Mouse (Mus musculus) right cerebral cortex, postnatal 4 days (tissue): ENCODE measurements around the gene Mfn1.
A peak's percentile ranks its signal among the peaks of the same experiment; 100 is the strongest.

Source experiments
- DNase-seq: peaks from one replicate; pipeline ENCODE4 v3.0.0-alpha.2; 2022

The Mfn1 gene

DNA sequence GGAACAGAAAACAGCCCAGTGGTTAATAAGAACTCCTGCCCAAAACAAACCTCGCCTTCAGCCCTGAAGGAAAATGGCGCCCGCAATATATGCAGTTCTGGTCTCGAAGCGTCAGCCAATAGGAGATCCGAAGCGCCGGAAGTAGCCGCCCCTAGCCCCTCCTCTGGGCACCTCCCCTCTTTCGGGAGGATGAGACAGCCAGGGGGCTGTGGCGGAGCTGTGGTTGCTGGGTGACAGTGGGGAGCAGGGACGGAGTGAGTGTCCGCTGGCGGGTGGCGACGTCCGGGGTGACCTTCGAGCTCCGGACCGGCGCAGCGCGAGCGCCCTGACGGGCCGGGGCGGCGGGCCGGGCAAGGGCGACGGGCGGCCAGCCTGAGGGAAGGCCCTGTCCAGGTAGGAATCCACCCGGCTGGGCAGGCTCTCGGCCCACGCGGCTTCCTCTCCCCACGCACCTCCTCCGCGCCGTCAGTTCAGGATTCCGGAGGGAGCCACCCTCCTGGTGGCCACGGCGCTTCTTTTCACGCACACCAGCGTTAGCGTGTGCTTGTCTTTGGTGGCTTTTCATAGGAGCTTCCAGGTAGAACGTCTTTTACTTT lies at the start of gene Mfn1:
Mfn1 (plus strand) TSS at position 163 of the 596 bp plus-strand sequence.
- DNase-seq: peak; percentile 83

DNA sequence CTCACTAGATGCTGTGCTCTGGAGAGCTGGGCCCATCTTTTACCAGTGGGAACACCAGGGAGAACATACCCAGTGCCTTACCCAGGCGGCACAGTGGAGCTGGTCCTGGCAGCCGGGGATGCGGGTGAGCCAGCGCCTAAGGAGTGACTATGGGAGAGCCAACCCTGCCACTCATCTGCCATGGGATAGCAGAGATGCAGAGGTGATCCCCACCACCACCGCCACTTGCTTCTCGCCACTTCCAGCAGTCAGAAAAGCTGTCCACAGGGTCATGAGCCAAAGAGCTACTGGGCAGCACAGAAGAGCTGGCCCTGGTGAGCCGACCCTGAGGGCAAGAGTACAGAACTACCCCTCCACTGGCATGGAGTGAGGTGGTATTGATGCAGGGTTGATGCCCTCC lies 49.3 kb upstream of the Mfn1 start:
- no peak for DNase-seq

DNA sequence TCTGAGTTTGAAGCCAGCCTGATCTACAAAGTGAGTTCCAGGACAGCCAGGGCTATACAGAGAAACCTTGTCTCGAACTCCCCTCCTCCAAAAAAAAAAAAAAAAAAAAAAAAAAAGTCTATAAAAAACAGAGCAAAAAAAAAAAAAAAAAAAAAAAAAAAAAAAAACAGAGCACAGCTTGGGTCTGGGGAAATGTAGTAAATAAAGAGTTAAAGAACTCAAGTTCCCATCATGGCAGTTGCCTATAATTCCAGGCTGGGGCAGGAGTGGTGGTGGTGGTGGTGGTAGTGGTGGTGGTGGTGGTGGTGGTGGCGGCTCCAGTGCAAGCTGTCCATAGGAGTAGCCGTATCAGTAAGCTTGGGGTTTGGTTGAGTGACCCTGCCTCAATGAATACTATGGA lies 46.2 kb upstream of the Mfn1 start:
- no peak for DNase-seq

DNA sequence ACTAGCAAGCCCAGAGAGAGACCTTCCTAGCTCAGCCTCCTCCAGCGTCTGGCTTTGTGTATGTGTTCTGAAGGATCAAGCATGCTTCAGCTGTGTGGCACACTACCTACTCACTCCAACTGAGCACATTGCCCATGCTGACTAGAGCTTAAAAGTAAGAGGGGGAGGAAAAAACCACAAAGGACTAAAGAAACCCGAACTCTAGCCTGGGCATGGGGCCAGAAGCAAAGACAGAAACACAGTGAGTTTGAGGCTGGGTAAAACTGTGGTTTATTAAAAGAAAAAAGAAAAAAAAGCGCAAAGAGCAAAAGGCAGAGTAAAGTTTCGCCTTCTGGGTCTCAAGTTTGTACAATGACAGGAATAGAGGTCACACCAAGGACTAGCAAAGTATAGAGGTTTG lies 42.7 kb upstream of the Mfn1 start:
- no peak for DNase-seq

DNA sequence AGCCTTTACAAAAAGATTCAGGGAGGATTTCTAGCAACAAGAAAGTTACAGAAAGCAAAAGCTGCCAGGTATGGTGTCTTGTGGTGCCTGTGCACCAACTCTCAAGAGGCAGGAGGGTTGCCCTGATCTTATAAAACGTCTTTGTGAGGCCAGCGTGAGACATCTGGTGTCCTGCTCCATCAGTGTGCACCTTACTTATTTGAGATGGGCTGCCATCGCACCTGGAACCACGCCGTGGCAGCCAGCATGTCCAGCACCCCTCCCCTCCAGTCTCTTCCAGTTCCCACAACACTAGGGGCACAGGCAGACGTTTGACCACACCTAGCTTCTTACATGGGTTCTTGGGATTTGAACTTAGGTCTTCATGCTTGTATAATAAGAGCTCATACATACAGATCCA lies 41.1 kb upstream of the Mfn1 start:
- DNase-seq: no peak

DNA sequence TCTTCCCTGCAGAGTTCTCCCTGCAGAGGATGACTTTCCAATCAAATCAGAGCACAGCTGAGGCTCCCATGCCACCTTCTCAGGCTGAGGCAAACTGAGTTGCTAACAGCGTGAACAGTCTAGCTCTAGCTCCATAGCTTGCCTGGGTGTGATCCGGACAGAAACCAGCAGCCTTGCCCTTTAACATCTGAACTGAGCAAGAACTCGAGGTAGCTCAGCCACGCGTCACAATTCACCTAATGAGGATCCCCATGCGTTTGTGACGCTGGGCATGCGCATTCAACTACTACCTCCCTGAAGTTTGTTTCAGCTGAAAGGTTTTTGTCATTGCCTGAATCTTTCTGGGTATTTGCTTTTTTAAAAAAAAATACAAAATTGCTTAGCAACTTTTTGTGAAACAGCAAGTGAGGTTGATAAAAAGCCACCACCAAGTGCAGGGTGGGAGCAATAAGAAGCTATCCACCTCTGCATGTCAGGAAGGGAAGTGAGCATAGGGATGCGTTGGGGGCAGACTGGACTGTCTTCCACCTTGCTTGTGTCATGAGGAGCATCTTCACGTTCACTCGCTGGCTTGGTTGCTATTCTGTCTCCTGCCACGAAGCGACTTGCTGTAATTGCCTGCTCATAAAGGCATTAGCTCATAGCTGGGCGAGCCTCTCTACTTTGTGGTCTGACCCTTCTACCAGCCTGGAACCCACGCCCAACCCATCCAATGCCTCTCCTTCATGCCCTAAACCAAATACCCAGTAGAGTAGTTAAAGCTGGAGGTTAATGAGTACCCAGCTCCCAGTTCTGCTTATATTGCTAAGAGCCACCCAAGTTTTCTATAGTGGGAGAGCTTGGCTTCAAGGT lies 39.0 kb upstream of the Mfn1 start:
- no peak for DNase-seq

DNA sequence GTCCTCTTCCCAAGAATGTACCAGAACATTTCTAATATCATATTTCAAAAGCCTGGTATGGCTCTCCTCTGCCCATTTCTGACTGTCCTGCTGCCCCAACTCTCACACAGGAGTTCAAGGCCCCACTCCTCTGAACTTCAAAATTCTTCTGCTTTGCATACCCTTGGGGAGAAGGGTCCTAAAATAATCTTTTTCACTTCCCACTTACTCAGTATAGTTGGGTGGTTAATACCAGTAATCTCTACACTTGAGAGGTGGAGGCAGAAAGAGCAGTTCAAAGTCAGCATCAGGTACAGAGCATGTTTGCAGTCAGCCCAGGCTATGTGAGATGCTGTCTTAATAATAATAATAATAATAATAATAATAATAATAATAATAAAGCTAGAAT lies 38.3 kb upstream of the Mfn1 start:
- DNase-seq: no peak

DNA sequence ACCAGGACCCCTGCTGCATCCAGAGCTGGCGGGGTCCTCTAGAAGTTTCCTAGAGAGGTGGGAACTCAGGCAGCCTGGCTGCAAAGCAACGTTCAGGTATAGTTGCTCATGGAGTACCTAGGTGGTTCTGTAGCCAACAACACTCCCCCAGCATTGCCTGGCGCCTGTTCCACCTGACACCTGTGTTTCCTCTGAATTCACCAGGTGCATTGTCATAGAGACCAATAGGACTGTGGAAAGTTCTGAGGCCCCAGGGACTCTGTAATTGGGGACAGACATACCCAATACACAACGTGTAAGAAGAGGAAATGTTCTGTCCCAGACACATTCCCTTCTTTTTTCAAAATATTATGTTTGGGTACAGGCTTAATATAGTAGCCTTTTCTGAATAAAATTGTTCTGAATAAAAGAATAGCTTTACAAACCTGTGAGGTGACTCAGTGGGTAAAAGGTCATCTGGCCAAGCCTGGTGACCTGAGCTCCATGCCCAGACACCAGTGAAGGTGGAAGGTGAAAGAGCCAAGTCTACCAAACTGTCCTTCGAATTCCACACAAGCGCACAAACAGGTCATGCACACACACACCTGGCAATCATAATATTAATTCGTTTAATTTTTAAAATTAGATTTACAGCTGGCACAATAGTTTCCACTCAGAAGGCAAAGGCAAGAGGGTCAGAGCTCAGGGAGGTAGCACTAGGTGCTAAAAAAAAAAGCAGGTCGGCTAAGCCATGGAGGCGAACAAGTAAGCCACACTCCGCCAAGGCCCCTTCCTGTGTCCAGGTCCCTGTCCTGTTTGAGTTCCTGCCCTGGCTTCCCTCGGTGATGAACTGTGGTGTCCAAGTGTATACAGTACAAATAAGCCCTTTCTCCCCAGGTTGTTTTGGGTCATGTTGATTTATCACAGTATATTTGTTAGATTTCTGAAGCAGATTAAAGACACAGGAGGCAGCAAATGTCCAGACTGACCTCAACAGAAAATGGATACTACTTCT lies 36.9 kb upstream of the Mfn1 start, which contains the start of gene Kcnmb3:
Kcnmb3 (minus strand) TSS at position 135 of the 994 bp plus-strand sequence.
- no peak for DNase-seq

DNA sequence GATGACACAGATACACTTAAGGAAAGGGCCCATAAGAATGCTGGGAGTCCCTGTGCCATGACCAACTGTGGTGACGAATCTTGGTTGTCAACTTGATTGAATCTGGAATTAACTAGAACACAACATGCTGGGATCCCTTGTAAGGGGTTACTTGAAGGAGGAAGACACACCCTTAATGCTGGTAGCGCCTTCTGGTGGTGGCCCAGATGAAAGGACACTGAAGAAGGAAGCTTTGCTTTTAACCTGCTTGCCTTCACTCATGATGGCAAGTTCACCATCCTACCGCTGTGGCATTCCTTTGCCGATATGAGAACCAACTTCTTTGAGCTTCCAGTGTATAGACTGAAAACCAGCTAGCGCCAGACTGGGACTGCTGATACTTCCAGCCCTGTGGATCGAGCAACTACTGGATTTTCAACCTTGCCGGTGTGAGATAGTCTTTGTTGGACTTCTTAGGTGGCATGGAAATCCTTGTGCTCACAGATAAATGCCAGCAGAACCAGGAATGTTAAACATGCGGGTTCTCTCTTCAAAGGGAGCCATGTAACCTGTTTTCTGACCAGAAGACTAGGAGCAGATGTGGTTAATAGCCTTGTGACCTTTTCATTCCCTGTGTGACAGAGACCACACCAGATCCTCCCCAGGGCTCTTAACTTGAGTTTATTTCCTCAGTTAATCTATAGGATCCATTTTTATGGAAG lies 34.7 kb upstream of the Mfn1 start:
- no peak for DNase-seq

DNA sequence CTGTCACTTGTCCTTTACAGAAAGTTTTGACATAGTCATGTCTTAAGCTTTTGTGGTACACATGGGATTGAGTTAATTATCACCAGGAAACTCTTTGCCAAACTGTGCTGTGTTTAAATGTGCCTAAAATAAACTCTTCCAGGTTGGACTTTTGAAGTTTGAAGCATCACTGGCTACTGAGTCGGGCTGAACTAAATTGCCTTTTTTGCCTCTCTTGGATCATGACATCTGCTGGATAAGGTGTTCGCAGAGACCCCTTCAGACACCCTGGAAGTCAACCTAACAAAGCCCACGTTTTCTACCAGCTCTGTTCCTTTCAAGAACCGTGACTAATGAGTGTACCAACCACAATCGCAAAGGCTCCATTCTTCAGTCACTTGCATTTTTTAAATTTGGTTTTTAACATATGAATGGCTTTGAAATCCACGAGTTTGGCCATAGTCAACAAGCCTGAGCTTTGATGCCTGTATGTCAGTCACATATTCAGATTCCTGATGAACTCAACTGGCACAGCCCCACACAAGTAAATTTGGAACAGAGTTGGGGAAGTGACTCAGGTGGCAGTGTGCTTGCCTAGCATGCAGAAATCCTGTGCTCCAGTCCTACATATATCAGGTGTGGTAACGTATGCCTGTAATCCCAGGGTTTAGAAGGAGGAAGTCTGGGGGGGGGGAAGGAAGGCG lies 34.0 kb upstream of the Mfn1 start:
- no peak for DNase-seq

DNA sequence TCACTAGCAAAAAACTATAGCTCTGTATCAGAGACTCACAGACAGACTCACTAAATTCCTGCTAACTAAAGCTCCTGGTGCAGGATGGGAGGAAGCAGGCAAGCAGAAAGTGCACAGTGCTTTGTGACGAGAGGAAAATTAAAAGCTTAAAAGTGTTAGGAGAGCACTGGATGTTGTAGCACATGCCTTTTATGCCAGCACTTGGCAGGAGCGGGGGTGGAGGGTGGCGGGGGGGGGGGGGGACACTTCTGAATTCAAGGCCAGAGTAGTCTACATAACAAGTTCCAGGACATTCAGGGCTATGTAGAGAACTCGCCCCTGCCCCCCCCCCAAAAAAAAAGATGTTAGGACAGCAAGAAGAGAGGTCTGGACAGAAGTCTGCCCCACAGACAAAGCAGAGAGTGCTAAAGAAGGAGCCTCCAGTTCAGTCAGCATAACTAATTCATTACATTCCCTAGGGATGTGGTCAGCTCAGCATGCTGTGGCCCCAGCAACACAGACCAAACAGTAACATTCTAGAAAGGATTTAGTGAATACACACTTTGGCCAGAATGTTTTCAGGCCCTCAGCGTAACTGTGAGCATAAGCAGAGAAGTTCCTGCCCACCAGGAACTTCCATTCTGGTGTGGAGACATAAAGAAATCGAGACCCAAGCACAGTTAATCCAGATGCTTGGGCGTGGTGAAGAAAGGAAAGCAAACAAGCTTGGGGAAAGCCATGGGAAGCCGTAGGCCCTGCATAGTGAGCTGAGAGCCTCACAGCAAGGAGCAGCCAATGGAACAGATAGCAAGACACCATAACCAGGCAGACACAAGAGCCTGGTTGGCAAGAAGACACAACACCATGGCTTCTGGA lies 33.2 kb upstream of the Mfn1 start:
- DNase-seq: no peak

DNA sequence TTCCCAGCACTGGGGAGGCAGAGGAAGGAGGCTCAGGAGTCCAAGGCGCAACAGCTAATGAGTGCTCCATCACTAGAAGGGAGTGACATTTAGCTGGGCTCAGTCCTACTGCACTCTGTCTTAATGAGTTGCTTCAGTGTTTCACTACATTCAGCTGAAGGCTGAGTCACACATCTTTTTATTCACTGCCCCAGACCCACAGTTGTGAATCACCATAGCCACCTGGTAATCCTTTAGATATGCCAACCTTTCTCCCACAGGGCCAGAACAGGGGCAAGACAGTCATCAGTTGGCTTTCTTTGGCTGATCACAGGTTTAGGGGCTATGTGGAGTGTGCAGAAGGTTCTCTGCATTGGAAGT lies 32.6 kb upstream of the Mfn1 start:
- DNase-seq: no peak

DNA sequence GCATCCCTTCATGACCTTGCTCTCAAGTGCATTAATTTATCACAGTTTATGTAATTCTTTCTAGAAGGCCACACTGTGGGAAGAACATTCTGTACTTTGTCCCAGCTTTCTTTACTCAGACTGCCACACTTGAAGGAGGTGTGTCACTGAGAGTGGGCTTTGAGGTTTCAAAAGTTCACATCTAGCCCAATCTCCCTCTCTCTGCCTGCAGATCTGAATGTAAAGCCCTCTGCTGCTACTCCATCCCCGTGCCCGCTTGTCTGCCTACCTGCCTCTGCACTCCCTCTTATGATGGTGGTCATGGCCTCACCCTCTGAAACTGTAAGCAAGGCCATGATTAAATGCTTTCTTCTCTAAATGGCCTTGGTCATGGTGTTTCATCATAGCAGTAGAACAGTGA lies 28.9 kb upstream of the Mfn1 start:
- DNase-seq: no peak

DNA sequence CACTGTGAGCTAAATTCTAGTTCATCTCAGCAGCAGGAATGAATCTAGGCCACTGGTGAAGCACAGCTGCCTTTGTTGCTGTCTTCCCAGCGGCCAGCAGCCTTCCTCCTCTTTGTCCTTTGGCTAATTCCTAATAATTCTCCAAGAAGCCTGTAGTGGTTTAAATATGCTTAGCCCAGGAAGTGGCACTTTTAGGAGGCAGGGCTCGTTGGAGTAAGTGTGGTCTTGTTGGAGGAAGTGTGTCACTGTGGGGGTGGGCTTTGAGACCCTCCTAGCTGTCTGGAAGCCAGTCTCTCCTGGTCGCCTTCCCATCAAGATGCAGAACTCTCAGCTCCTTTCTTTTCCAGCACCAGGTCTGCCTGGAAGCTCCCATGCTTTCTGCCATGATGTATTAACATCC lies 23.4 kb upstream of the Mfn1 start:
- no peak for DNase-seq

DNA sequence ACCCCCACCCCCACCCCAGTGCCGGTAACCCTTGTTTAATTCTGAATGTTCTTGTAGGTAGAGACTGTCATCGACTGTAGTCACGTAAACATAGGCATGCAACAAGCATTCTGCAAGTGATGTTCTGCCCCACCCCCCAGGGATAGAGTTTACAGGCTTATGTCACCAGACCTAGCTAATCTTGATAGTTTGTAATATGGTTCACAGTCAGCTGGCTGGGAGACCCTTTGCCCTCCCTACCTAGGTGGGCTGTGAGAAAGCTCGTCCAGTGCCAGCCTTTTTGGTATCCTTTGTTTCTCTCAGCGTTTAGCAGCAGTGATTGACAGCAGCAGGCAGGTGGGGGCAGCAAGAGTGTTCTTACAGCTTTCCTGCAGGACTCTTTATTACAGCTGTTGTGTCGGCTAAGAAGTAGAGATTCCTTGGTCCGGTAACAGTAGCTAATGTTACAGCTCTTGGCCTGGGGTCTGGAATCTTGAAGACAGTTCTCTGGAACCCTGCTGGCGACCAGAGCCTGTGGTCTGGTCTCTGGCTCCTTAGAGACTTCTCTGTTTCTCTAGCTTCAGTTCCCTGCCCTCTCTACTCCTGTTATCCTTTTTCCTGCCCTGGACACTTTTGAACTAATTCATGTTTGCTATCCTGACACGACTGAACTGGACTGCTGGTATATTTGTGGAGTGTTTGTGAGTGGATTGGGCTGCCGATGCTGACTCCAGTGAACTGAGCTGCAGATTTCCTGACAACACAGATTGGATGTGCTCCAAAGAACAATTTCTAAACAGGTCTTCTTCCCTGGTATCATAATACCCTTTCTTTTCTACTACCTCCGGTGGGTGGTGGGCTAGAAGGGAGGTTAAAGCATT lies 22.7 kb upstream of the Mfn1 start:
- no peak for DNase-seq

DNA sequence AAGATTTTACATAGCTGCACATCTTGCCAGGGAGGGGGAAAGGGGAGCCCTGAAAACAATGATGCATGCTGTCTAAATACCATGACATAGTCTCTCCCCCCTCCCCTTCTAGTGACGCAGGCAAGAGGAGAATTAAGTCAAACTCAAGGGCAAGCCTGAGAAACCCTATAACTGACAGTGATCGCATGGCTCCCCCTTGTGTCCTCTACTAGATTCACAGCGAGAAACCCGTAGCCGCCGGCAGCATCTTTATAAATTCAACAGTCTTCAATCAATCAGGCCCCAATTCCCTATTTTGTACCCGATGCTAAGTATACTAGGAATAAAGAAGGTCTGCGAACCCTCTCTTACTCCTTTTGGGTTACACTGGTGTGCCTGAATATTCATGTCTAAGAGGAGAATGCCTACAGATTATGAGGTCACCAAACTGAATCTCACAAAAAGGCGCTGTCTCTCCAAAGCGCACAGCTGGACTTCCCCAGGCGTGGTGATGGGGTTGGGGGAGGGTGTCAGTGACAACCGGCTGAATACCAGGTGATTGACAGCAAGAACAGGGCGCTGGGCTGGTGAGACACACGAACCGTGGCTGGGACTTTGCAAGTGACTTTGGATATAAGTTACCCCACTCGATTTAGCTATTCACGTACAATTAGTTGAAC lies 20.5 kb upstream of the Mfn1 start:
- DNase-seq: peak; percentile 67

DNA sequence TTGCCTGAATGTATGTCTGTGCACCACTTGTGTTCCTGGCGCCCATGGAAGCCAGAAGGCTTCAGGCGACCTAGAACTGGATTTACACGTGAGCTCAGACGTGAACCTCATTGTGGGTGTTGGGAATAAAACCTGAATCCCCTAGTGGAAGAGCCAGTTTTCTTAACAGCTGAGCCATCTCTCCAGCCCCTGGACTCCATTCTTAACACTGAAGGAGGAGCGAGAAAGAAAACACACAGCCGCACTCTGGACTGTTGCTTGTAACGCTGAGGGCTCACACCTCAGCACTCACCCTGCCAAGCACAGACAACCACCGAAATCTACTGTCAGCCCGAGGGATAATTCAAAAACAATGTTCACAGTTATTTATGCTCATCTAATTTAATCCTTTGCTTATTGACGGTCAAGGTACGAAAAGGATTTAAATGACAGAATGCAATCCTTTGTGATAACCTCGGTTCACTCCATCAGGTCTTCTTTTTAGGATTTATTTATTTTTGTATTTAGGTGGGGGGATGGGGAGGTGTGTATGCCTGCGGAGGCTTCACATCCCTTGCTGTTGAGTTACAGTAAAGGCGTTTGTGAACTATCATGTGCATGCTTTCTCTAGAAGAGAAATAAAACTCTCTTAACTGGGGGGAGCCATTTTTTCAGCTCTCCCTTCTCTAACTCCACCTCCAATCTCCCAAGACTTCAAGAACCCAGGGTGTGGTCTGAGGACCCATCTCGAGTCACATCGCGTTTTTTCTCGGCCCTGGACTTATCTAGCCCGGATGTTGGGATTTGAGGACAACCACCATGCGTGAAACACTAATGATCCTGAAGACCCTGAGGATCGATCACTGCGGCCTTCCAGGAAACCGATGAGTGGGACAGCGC lies 19.5 kb upstream of the Mfn1 start, which contains the start of gene Zfp639:
Zfp639 (plus strand) TSS at position 764 of the 879 bp plus-strand sequence.
- DNase-seq: no peak
